Mouse (Mus musculus): ENCODE measurements around the gene Rab44.
"Not testable (repeated sequence)": the region's sequence is repeated elsewhere in the genome, so short reads cannot be mapped to it uniquely, and the experiment has no call there.

The Rab44 gene

GRCm38 (mm10) chr17:29091348-29091944 is 22.5 kb upstream of the Rab44 start:
- in situ Hi-C loops (cut with MseI, MboI) = loop anchor here in 1 of 2 experiments (10.0 kb wide), 1 partner anchor 47 kb away; no protein-coding TSS in a partner anchor

- in situ Hi-C loops (cut with MseI, MboI) = loop anchor here in 1 of 2 experiments (10.0 kb wide), 1 partner anchor 48 kb away; no protein-coding TSS in a partner anchor
These were observed 21.4 kb upstream of the Rab44 start for GRCm38 (mm10) chr17:29092497-29092896.

- in situ Hi-C loops (cut with MseI, MboI) = loop anchor here in 1 of 2 experiments (10.0 kb wide), 1 partner anchor 49 kb away; no protein-coding TSS in a partner anchor
These were observed 20.6 kb upstream of the Rab44 start for GRCm38 (mm10) chr17:29093110-29093952.

GRCm38 (mm10) chr17:29093961-29094309 is 20.0 kb upstream of the Rab44 start:
- in situ Hi-C loops (cut with MseI, MboI) = loop anchor here in 1 of 2 experiments (10.0 kb wide), 1 partner anchor 49 kb away; no protein-coding TSS in a partner anchor

- in situ Hi-C loops (cut with MseI, MboI) = loop anchor here (5.0 to 10.0 kb wide), 2 partner anchors 47 to 50 kb away; no protein-coding TSS in a partner anchor
These were observed 19.4 kb upstream of the Rab44 start for GRCm38 (mm10) chr17:29094310-29095181.

- in situ Hi-C loops (cut with MseI, MboI) = loop anchor here (5.0 to 10.0 kb wide), 2 partner anchors 48 to 50 kb away; no protein-coding TSS in a partner anchor
These were observed 18.7 kb upstream of the Rab44 start for GRCm38 (mm10) chr17:29095201-29095733.

GRCm38 (mm10) chr17:29096245-29096644 is 17.7 kb upstream of the Rab44 start:
- in situ Hi-C loops (cut with MseI, MboI) = loop anchor here (5.0 to 10.0 kb wide), 2 partner anchors 49 to 51 kb away; no protein-coding TSS in a partner anchor

- in situ Hi-C loops (cut with MseI, MboI) = loop anchor here (5.0 to 10.0 kb wide), 2 partner anchors 50 to 52 kb away; no protein-coding TSS in a partner anchor
These were observed 16.9 kb upstream of the Rab44 start for GRCm38 (mm10) chr17:29096851-29097561.

GRCm38 (mm10) chr17:29098291-29098690 is 15.7 kb upstream of the Rab44 start:
- in situ Hi-C loops (cut with MseI, MboI) = loop anchor here (5.0 to 10.0 kb wide), 2 partner anchors 51 to 53 kb away; no protein-coding TSS in a partner anchor

- in situ Hi-C loops (cut with MseI, MboI) = loop anchor here (5.0 to 10.0 kb wide), 2 partner anchors 52 to 54 kb away; no protein-coding TSS in a partner anchor
These were observed 14.9 kb upstream of the Rab44 start for GRCm38 (mm10) chr17:29099076-29099475.

GRCm38 (mm10) chr17:29100627-29101026 is 13.3 kb upstream of the Rab44 start:
- in situ Hi-C loops (cut with MseI, MboI) = no loop called here

GRCm38 (mm10) chr17:29110356-29110755 is 3.6 kb upstream of the Rab44 start:
- in situ Hi-C loops (cut with MseI, MboI) = not testable (repeated sequence)

- in situ Hi-C loops (cut with MseI, MboI) = no loop called here
These were observed 2.6 kb upstream of the Rab44 start for GRCm38 (mm10) chr17:29111332-29111731.

- in situ Hi-C loops (cut with MseI, MboI) = no loop called here
These were observed 2.1 kb downstream of the Rab44 start for GRCm38 (mm10) chr17:29116023-29116422.

- in situ Hi-C loops (cut with MseI, MboI) = no loop called here
These were observed 3.2 kb downstream of the Rab44 start for GRCm38 (mm10) chr17:29117006-29117648.

- in situ Hi-C loops (cut with MseI, MboI) = no loop called here
These were observed 4.1 kb downstream of the Rab44 start for GRCm38 (mm10) chr17:29118057-29118456.

- in situ Hi-C loops (cut with MseI, MboI) = no loop called here
These were observed 6.7 kb downstream of the Rab44 start for GRCm38 (mm10) chr17:29120666-29121065.

- in situ Hi-C loops (cut with MseI, MboI) = no loop called here
These were observed 8.9 kb downstream of the Rab44 start for GRCm38 (mm10) chr17:29122817-29123216.

- in situ Hi-C loops (cut with MseI, MboI) = no loop called here
These were observed 9.7 kb downstream of the Rab44 start for GRCm38 (mm10) chr17:29123578-29124174.

Data from mouse trophoblast stem cell (cell line).